Mouse (Mus musculus) small intestine, adult 2 months (tissue): ENCODE data around the gene Ogfod1. TPM values are rescaled to one million over a fixed set of nuclear protein-coding genes. Genes with fewer than 3 reads are reported as not detected.

Experiments used
- H3K27ac ChIP-seq: fragments of 200-500 bp; 2 replicates; pipeline ENCODE4 v1.5.1; 2012; ENCODE audit warnings: low read depth, low read length, control low read depth, inconsistent platforms; ENCODE audit not compliant: insufficient read depth
- H3K27me3 ChIP-seq: fragments of 200-500 bp; 2 replicates; pipeline ENCODE4 v1.6.1; 2012; ENCODE audit warnings: mild to moderate bottlenecking, moderate library complexity, low read length, inconsistent platforms; ENCODE audit not compliant: control insufficient read depth, insufficient read depth
- H3K36me3 ChIP-seq: fragments of 200-500 bp; 2 replicates; pipeline ENCODE4 v1.6.1; 2012; ENCODE audit warnings: mild to moderate bottlenecking, low read length, control low read depth, inconsistent platforms; ENCODE audit not compliant: control insufficient read depth, insufficient read depth
- H3K4me1 ChIP-seq: fragments of 200-500 bp; 2 replicates; pipeline ENCODE4 v1.6.1; 2012; ENCODE audit warnings: low read length, inconsistent platforms, mixed read lengths; ENCODE audit not compliant: control insufficient read depth, insufficient read depth, insufficient read length
- H3K4me3 ChIP-seq: fragments of 200-500 bp; 2 replicates; pipeline ENCODE4 v1.5.1; 2012; ENCODE audit warnings: low read depth, mild to moderate bottlenecking, control low read depth, inconsistent platforms, low read length, moderate library complexity
- CTCF ChIP-seq: fragments of 200-500 bp; IDR thresholded peaks from 2 replicates; pipeline ENCODE4 v1.5.1; 2012; ENCODE audit warnings: low read depth, mild to moderate bottlenecking, control low read depth, inconsistent platforms, low read length, moderate library complexity, mixed read lengths; ENCODE audit not compliant: insufficient replicate concordance, insufficient read length; ENCODE audit errors: extremely low read depth
- POLR2A ChIP-seq: fragments of 200-500 bp; IDR thresholded peaks from 2 replicates; pipeline ENCODE4 v1.6.1; 2012; ENCODE audit warnings: low read depth, mild to moderate bottlenecking, control low read depth, inconsistent platforms, low read length, moderate library complexity
- WGBS: fragments of 180-500 bp; shearing (Covaris S2); methylation state at CpG from one replicate; pipeline ENCODE4 v1.1.7; 2018; 5-methylcytosine and 5-hydroxymethylcytosine counted together
- polyA plus RNA-seq: library from polyadenylated mRNA; depleted of rRNA; stranded (reverse); fragments of >200 nt; gene quantifications from 2 replicates; pipeline ENCODE4 v1.2.3, GENCODE M21; 2012; rRNA removed

Gene Ogfod1
- polyA plus RNA-seq, 1 experiment: 2.8 TPM

DNA sequence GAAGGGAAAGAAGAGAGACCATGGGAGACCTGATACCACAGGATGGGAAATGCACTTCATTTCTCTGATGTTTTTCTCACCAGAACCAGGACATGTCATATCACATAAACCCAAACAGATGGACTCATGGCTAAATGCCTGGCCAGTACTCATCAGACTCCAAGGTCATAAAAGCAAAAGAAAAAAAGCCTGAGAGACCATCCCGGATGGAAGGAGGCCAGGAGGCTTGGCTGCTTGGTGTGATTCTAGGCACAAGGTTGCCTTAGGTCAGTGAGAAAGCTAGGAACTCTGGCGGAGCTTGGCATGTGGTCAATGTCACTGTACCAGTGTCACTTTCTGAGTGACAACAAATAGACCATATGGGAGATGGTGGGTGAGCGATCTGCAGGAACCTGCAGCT is 70.9 kb downstream of the Ogfod1 start:
- WGBS: 54% methylated on average over 3 of the region's 3 CpGs
- Histone ChIP-seq H3K27me3 (no peaks in the 10 kb centered on the region; the same call in 1 of the 2 replicates), H3K36me3 (no peaks in the 10 kb centered on the region), H3K4me3 (no peak overlapping the region), H3K4me1 (no peaks in the 10 kb centered on the region), H3K27ac (no peak overlapping the region)
- TF ChIP-seq POLR2A (no peak), CTCF (no peak)

GRCm38 (mm10) chr8:94109396-94109795 is 72.4 kb downstream of the Ogfod1 start:
- no peak overlapping the region for H3K27ac ChIP-seq
- no peaks in the 10 kb centered on the region for H3K36me3 ChIP-seq
- no peaks in the 10 kb centered on the region for H3K4me1 ChIP-seq
- no peak overlapping the region for H3K4me3 ChIP-seq
- TF ChIP-seq POLR2A (no peak), CTCF (no peak)
- 89% methylated on average over 6 of the region's 6 CpGs for WGBS
- H3K27me3 ChIP-seq: no peaks in the 10 kb centered on the region; the same call in 1 of the 2 replicates

DNA sequence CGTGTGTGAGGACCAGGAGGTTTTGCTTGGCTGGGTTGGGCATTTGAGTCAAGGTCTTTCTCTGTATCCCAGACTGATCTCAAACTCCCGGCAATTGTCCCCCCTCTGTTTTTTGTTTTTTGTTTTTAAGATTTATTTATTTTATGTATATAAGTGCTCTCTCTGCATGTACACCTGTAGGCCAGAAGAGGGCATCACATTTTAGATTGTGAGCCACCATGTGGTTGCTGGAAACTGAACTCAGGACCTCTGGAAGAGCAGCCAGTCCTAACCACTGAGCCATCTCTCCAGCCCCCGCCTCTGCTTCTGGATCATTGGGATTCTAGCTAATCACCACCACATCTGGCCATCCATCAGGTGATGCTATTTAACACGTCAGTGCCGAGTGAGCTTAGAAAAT is 72.8 kb downstream of the Ogfod1 start:
- H3K36me3 ChIP-seq: no peaks in the 10 kb centered on the region
- H3K4me3 ChIP-seq: no peak overlapping the region
- no peaks in the 10 kb centered on the region; the same call in 1 of the 2 replicates for H3K27me3 ChIP-seq
- H3K27ac ChIP-seq: no peak overlapping the region
- WGBS: 87% methylated on average over 5 of the region's 5 CpGs
- H3K4me1 ChIP-seq: no peaks in the 10 kb centered on the region
- no peak for TF ChIP-seq CTCF

GRCm38 (mm10) chr8:94110526-94111177 is 73.7 kb downstream of the Ogfod1 start:
- H3K4me3 ChIP-seq: no peak overlapping the region
- 43% methylated on average over 6 of the region's 6 CpGs for WGBS
- TF ChIP-seq CTCF (no peak), POLR2A (no peak)
- no peaks in the 10 kb centered on the region for H3K4me1 ChIP-seq
- no peaks in the 10 kb centered on the region for H3K27me3 ChIP-seq
- no peaks in the 10 kb centered on the region for H3K36me3 ChIP-seq
- H3K27ac ChIP-seq: no peak overlapping the region

DNA sequence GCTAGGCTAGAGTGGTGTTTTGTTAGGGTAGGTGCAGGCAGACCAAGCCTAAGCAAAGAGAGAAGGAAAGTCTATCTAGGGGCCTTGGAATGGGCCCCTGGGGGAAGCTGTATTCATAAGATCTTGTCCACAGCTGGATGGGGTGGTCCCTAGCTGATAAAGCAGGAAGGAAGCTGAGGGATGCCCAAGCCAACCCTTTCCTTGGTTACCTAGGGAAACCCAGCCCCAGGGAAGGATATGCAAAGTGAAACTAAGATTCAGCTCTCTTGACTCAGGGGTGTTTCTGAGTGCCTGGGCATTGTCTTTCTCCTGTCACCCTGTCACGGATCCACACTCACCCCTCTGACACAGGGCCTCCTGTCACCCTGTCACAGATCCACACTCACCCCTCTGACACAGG is 76.4 kb downstream of the Ogfod1 start:
- TF ChIP-seq POLR2A (no peak), CTCF (no peak)
- no peaks in the 10 kb centered on the region for H3K27me3 ChIP-seq
- no peak overlapping the region for H3K4me3 ChIP-seq
- WGBS: 54% methylated on average over 1 of the region's 1 CpGs
- H3K27ac ChIP-seq: no peak overlapping the region
- no peaks in the 10 kb centered on the region for H3K36me3 ChIP-seq
- H3K4me1 ChIP-seq: no peaks in the 10 kb centered on the region

GRCm38 (mm10) chr8:94113972-94114371 is 77.0 kb downstream of the Ogfod1 start:
- Histone ChIP-seq H3K4me1 (no peaks in the 10 kb centered on the region), H3K36me3 (no peaks in the 10 kb centered on the region), H3K27ac (no peak overlapping the region), H3K27me3 (no peaks in the 10 kb centered on the region), H3K4me3 (no peak overlapping the region)
- TF ChIP-seq POLR2A (no peak), CTCF (no peak)
- WGBS: 61% methylated on average over 2 of the region's 2 CpGs

Other genes with a start within 250 kb of the Ogfod1 start
- gene Gnao1, start 227.2 kb upstream of the Ogfod1 start, polyA plus RNA-seq: 8.2 and 13.6 TPM in 2 replicates
- gene Amfr, start 24.4 kb upstream of the Ogfod1 start, polyA plus RNA-seq: 28.1 and 62.7 TPM in 2 replicates
- gene Nudt21, start 167 bp upstream of the Ogfod1 start, polyA plus RNA-seq: 8.5 and 56.5 TPM in 2 replicates
- gene Bbs2, start 61.7 kb downstream of the Ogfod1 start, polyA plus RNA-seq: 3.3 and 4.3 TPM in 2 replicates
- gene Mt4, start 100.0 kb downstream of the Ogfod1 start, polyA plus RNA-seq: not detected in 2 replicates
- gene Mt3, start 115.4 kb downstream of the Ogfod1 start, polyA plus RNA-seq: 0.90 and 2.8 TPM in 2 replicates
- gene Mt2, start 135.5 kb downstream of the Ogfod1 start, polyA plus RNA-seq: 50.1 and 80.3 TPM in 2 replicates
- 966 and 1,593 TPM in 2 replicates for gene Mt1, start 141.9 kb downstream of the Ogfod1 start, polyA plus RNA-seq
- gene Nup93, start 177.4 kb downstream of the Ogfod1 start, polyA plus RNA-seq: 3.6 and 5.4 TPM in 2 replicates